Mouse (Mus musculus): ENCODE results near the gene Gm11111.

- TF ChIP-seq CTCF (IDR thresholded peaks at IDR 0.05; ENCODE audit: low read depth, low read length) (no peak), POLR2A (IDR thresholded peaks at IDR 0.05; ENCODE audit: borderline replicate concordance, low read depth, low read length) (no peak)
Measured at GRCm38 (mm10) chr5:98522270-98522977, 30.1 kb upstream of the Gm11111 start.

Measured in bone marrow macrophage, adult 2 months (primary cell).